Mouse (Mus musculus) heart, postnatal 14 days (tissue): ENCODE data around the gene Zfp3. TPM values are rescaled to one million over a fixed set of nuclear protein-coding genes. Genes with fewer than 3 reads are reported as not detected.
"Not testable (repeated sequence)": the region's sequence is repeated elsewhere in the genome, so short reads cannot be mapped to it uniquely, and the experiment has no call there.

Experiments used
- DNase-seq, 2 experiments: peaks; one replicate each; pipeline ENCODE4 v3.0.0; 2021 to 2022
- intact Hi-C: fragments of 180-260 bp; cut with DNase I; formaldehyde crosslinking; loops from one replicate; pipeline ENCODE4 v1.15.1; 2025
- total RNA-seq, 2 experiments: library from RNA; stranded (reverse); gene quantifications; 2 replicates each; pipeline ENCODE4 v1.2.3; 2021

The Zfp3 gene
- total RNA-seq, 2 experiments from 2014 or later, result 8.3 to 8.7 TPM

DNA sequence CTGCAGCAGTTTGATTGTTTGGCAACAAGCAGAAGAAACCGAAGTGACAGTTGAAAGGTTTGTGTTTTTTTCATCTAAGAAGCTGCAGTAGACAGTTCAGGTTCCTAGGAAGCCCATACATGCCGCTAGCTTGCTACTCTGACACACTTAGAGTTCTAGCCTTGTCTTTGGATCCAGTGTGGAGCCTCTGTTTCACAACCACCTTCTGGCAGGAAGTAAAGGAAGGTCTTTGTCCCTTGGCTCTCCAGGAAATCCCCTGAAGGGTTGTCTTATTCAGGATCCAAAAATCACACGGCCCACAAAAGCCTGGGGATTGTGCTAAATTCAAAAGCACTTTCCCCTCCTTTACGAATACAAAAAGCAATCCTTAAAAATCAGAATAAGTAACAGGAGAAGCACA, 9.5 kb upstream of the Zfp3 start:
- intact Hi-C loops, result loop anchor here (2.0 to 5.0 kb wide), 3 partner anchors 52 to 238 kb away; partner anchors contain the start of genes Inca1 and Kif1c
- DNase-seq, result no peak

DNA sequence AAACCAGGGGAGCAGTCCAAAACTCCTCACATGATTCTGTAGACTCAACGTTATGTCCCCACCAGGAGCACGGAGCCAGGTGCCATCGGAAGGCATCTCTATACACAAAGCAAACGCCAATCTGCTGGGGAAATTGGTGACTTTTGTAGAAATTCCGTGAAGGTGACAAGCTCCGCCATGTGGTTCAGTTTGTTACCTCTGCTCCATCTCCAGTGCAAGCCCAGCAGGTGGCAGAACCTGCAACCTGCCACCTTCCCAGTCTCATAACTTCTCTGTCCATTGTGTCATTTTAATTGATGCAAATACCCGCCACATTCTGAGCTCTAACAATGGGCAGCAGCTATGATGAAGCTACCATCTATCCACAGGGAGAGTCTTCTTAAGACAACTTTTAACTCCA, 9.1 kb upstream of the Zfp3 start:
- DNase-seq, result no peak

GRCm38 (mm10) chr11:70755645-70756044, 8.4 kb upstream of the Zfp3 start:
- intact Hi-C loops, result loop anchor here (2.0 to 5.0 kb wide), 4 partner anchors 68 to 323 kb away; partner anchors contain the start of genes Arrb2 and Camta2
- peak; percentile 83 to 90 for DNase-seq

More for the DNA sequence above, 9.1 kb upstream of the Zfp3 start:
- intact Hi-C loops, result loop anchor here (2.0 to 5.0 kb wide), 5 partner anchors 53 to 323 kb away; partner anchors contain the start of genes Arrb2, Camta2, Inca1 and Kif1c

GRCm38 (mm10) chr11:70760446-70760845, 3.6 kb upstream of the Zfp3 start:
- DNase-seq, intact Hi-C loops: not testable (repeated sequence)

DNA sequence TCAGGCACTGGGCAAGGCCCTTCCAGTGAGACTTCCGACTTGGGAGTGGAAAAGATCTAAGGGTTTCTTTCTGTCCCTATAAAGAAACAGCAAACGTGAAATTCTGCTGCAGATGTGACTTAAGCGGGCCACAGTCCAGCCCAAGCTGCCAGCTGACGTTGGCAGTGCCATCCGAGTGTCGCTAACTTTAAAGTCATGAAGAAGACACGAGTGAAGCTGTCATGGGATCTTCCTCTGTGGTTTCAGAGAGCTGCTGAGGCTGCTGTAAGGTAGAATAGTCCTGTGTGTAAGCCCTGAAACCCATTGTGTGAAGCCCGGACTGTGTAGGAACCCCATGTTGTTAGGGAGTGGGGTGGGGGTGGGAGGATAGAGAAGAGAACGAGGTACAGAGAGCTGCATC, 1.4 kb upstream of the Zfp3 start:
- DNase-seq, result no peak
- intact Hi-C loops, result no loop called here

- DNase-seq, result no peak
- intact Hi-C loops, result no loop called here
Observed at GRCm38 (mm10) chr11:70763582-70763935, 450 bp upstream of the Zfp3 start.

DNA sequence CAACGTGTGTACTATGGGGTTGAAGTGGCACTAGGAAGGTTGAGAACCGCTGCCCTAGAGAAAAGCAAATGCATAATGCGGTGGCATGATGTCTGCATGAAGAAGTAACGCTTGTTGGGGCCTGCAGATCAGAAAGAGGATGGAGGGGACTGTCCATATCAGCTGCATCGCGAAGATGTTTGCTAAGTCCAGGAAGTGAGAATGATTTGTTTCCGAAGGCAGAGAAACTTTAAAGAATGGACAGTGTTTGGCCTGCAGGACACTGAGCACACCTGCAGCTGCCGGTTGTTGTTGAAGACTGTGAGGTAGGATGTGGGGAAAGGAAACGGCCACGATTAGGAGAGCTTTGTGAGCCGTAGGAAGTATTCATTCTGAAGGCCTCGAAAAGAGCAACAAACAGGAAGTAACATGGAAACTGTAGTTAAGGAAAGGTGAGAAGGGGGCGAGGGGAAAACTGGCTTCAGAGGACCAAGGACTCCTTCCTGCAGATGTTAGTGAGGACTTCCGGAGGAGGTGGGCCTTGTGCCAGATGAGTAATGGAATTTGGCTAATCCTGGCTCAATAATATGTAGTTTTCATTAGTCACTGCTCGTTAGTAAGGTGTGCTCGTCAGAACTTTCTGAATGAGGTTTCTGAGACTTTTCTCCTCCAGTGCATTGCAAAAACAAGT, 1.9 kb downstream of the Zfp3 start:
- intact Hi-C loops, result no loop called here

GRCm38 (mm10) chr11:70770804-70771203, 6.8 kb downstream of the Zfp3 start:
- intact Hi-C loops, result no loop called here
- no peak for DNase-seq

More for the DNA sequence above, 1.9 kb downstream of the Zfp3 start:
- DNase-seq, result peak; percentile 49 to 59

DNA sequence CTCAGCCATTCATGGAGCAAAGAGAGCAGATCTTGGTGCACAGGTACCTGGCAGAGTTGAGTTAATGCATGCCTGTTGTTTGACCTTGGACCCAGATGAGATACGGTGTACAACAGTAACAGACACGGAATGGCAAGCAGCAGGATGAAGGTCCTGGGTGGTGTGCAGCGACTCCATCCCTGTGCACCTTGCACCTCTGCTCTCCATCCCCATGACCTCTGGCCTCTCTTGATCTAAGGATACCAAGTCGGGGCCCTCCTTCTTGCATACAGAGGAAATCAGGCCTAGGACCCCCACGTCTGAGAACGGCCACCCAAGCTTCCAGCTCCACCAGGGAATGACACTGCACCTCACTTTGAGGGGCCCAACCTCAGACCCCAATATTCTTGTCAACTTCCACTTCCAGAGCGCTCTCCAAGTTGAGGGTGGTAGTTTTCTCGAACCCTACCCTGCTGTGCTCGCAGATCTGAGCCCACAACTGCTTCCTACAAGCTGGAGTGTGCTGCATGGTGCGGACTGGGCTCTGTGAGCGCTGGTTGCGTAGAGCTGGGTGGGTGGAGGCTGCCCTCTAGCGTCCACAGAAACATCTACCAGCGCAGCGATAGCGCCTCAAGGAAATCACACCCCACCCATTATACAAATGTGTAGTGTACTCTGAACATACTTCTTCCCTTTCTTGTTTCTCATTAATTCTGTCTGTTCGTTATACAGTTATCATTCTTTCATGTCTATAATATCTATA, 13.0 kb downstream of the Zfp3 start:
- DNase-seq, result peak; percentile 72 to 79
- intact Hi-C loops, result no loop called here

DNA sequence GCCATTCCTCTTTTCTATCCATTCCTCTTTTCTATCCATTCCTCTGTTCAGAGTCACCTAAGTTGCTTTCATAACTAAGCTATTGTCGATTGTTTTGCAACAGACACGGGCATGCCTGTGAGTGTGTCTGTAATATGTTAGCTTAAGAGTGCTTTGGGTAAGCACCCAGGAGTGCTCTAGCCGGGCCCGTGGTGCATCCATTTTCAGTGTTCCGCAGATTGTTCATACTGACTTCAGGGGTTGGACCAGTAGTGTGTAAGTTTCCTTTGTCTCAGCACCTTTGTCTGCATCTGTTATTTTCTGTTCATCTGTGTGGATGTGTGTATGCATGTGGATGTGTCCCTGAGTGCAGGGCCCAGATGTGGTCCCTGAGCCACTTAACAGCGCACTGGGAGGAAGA, 13.6 kb downstream of the Zfp3 start:
- intact Hi-C loops, result loop anchor here (1.0 kb wide), 1 partner anchor 39 kb away; no protein-coding TSS in a partner anchor
- no peak for DNase-seq

GRCm38 (mm10) chr11:70778058-70778457, 14.0 kb downstream of the Zfp3 start:
- intact Hi-C loops, result loop anchor here (1.0 kb wide), 1 partner anchor 38 kb away; no protein-coding TSS in a partner anchor

DNA sequence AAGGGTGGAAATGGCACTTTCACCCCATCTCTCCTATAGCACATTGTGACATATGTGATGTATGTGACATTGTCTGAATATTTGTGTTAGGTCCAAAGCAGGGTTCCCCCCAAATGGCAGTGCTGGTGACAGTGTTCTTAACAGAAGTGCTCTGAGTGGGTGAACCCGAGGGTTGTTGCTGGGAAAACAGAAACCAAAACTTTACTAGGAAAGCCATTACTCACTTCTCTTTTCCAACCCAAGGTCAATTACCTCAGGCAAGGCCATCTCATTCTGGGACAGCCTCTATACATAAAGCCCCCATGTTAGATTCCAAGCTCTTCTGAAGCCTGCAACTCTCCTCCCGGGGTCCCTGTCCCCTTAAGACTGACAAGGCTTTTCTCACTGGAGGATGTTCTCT, 21.9 kb downstream of the Zfp3 start:
- intact Hi-C loops, result no loop called here
- no peak for DNase-seq

More at GRCm38 (mm10) chr11:70778058-70778457, 14.0 kb downstream of the Zfp3 start:
- peak in 1 of 2 experiments; percentile 14 for DNase-seq

- intact Hi-C loops, result no loop called here
- DNase-seq, result no peak
Observed at GRCm38 (mm10) chr11:70787052-70787451, 23.0 kb downstream of the Zfp3 start.

DNA sequence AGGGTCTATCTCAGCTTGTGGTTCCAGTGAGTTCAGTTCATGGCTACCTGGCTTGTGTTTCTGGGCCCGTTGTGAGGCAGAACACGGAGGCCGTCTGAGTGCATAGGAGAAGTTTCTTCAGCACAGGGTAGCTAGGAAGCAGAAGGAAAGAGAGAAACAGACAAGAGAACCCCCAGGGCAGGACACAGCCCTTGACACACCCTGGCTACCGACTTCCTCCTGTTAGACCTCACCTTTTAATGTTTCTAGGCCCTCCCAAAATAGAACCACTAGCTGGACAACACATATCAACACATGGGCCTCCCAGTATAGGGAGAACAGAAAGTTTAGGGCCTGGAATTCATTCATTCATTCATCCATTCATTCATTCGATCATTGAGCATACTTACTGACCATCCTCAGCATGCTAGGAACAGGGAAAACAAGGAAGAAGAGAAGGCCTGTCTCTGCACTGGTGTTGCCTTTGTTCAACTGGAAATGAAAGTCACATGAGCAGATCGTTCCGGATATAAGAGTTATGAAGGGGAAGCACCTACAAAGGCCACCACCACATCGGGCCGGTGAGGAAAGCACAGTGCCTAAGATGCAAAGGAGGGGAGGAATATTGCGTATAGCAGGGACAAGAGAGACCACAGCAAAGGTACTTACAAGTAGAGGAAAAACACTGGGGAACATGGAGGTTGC, 25.1 kb downstream of the Zfp3 start:
- intact Hi-C loops, result no loop called here
- no peak for DNase-seq

- no peak for DNase-seq
Observed at GRCm38 (mm10) chr11:70790426-70790825, 26.4 kb downstream of the Zfp3 start.

DNA sequence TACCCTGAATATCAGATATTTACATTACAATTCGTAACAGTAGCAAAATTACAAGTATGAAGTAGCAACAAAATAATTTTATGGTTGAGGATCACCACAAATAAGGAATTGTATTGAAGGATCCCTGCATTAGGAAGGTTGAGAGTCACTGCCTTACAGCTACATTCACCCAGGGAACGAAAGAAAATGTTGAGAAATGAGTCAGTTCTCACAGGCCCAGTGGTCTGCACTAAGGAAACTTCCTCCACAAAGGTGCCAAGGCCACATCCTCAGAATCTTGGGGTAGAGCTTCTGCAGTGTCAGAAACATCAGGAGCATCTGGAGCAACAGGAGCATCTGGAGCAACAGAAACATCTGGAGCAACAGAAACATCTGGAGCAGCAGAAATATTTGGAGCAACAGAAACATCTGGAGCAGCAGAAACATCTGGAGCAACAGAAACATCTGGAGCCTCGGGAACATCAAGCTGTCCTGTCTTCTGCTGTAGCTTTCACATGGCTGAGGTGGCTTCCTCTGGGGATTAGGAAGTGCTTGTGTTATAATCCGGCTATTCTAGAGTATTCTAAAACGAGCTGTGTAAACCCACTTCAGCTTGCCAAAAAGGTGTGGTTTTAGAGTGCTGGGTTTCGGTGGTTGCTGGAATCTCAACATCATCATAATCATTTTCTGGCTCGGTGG, 27.0 kb downstream of the Zfp3 start:
- no peak for DNase-seq
- intact Hi-C loops, result no loop called here

More at GRCm38 (mm10) chr11:70790426-70790825, 26.4 kb downstream of the Zfp3 start:
- intact Hi-C loops, result no loop called here

- intact Hi-C loops, result no loop called here
- no peak for DNase-seq
Observed at GRCm38 (mm10) chr11:70791676-70792075, 27.7 kb downstream of the Zfp3 start.

DNA sequence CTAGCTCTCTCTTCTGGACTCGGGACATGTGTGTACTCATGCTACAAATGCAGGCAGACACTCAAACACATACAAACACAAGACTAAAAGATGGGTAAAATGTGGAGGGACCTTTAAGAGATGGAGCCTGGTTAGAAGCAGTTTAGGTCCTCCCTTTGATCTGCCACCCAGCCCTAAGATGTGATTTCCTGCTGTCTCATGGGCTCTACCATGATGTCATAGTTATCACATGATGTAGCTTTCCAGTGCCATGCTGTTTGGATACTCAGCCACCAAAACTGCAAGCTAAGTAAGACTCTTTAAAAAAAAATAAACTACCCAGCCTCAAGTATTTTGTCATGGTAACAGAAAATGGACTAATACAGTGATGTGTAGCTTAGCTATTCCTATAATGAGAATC, 28.4 kb downstream of the Zfp3 start:
- intact Hi-C loops, result no loop called here
- no peak for DNase-seq

DNA sequence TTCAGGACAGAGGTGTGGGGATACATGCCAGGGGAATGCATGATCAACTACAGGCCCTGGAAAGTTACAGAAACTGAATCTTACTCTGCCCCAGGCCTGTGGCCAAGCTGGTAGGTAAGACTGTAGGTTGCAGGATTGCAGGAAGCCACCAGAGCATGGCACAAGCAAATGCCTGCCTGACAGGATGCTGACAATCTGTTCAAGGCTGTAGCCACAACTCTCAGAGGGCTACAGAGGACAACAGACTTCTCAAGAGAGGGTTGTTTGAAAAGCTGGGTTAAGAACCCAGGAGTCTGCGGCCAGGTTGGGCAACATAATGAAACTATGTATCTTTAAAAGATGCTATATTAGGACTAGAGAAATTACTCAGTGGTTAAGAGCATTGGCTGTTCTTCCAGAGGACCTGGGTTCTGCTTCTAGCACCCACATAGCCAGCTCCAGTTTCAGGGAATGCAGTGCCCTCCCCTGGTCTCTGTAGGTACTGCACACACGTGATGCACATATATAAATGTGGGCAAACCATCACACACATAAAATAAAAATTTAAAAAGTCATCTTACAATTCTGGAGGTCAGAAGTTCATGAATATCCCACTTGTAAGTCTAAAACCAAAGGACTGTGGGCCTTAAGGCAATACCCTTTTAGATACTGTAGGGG, 38.3 kb downstream of the Zfp3 start:
- no peak for DNase-seq
- intact Hi-C loops, result no loop called here

DNA sequence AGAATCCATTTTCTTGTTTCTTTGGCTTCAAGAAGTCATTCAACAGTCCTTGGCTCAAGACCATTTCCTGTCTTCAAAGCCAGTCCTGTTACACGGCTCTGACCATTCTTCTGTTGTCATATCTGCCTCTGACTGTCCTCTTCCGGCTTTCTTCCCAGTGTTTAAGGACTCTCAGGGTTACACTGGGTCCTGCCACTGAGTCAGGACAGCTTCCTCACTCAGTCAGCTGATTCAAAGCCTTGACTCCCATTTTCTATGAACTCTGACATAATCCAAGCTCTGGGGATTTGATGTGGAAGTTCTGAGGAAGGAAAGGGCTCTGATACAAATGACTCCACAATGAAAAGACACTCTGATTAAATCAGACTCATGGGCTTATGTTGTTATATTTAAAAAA, 38.9 kb downstream of the Zfp3 start:
- DNase-seq, result no peak
- intact Hi-C loops, result no loop called here
